Mouse (Mus musculus): ENCODE data around the gene Bst1. TPM values are rescaled to one million over a fixed set of nuclear protein-coding genes. Genes with fewer than 3 reads are reported as not detected.

The Bst1 gene
- polyA plus RNA-seq (2014; fragmentation: Illumina TruSeq; extraction: RNeasy Lipid Tissue Mini Kit (QIAGEN cat#74804); ENCODE audit: low read depth, low replicate concordance) = 6.5 TPM

DNA sequence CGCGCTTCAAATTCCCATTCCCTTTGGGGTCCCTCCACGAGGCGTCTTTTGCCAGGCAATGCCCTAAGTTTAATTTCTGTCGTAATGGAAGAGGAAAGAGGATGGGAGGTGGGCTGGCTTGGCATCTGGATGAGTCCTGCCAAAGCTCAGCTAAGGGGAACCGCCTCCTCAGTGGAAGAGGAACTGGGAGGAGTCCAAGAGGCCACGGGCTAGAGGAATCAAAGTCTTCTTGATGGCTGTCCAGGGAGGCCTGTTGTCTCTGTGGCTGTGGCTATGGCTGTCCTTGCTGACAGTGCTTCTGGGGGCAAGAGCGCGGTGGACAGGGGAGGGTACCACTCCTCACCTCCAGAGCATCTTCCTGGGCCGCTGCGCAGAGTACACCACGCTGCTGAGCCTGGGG, at the start of gene Bst1:
Bst1 (plus strand) TSS at position 191 of the 400 bp plus-strand sequence.

GRCm38 (mm10) chr5:43821538-43821937, 2.9 kb downstream of the Bst1 start, which contains the start of gene Fbxl5:
Gene Fbxl5 (minus strand): TSS chr5:43821638.

GRCm38 (mm10) chr5:43868253-43868652, 49.6 kb downstream of the Bst1 start, which contains the start of gene Cd38:
Gene Cd38 (plus strand): TSS chr5:43868553.

Other genes starting within 250 kb of the Bst1 start
- gene Cc2d2a, start 156.5 kb upstream of the Bst1 start, polyA plus RNA-seq (2014; fragmentation: Illumina TruSeq; extraction: RNeasy Lipid Tissue Mini Kit (QIAGEN cat#74804); ENCODE audit: low read depth, low replicate concordance) = 12.7 TPM
- 151 TPM for gene Fbxl5, start 2.8 kb downstream of the Bst1 start, polyA plus RNA-seq (2014; fragmentation: Illumina TruSeq; extraction: RNeasy Lipid Tissue Mini Kit (QIAGEN cat#74804); ENCODE audit: low read depth, low replicate concordance)
- gene Cd38, start 49.7 kb downstream of the Bst1 start, polyA plus RNA-seq (2014; fragmentation: Illumina TruSeq; extraction: RNeasy Lipid Tissue Mini Kit (QIAGEN cat#74804); ENCODE audit: low read depth, low replicate concordance) = 367 TPM
- gene Gm7879, start 94.3 kb downstream of the Bst1 start, polyA plus RNA-seq (2014; fragmentation: Illumina TruSeq; extraction: RNeasy Lipid Tissue Mini Kit (QIAGEN cat#74804); ENCODE audit: low read depth, low replicate concordance) = 1.4 TPM
- 42.5 TPM for gene Fgfbp1, start 162.9 kb downstream of the Bst1 start, polyA plus RNA-seq (2014; fragmentation: Illumina TruSeq; extraction: RNeasy Lipid Tissue Mini Kit (QIAGEN cat#74804); ENCODE audit: low read depth, low replicate concordance)

All from sigmoid colon, adult 10 weeks (tissue).